In the genomic region with DNA sequence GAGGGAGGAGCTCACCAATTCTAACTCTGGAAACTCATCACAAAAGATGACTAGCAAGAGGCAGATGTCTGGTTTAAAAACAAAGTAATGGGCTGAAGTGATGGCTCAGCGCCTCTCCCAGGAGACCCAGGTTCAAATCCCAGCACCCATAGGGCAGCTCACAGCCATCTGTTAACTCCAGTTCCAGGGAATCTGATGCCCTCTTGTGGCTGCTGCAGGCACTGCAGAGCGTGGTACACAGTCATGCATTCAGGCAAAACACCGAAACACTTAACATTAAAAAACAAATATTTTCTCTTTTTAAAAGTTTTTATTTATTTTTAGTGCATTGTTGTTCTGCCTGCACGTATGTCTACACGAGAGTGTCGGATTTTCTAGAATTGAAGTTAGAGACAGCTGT, we compare ENCODE assay signal across 10 mouse cellular contexts.
DNase-seq lines count a peak whose midpoint lies in the region; ATAC-seq and TF ChIP-seq lines count a peak whose summit lies in the region.
"Had no signal": no experiment of that assay in that cellular context is flagged by ENCODE, and none has a peak within 500 bp of the region (broad histone marks: within the 10 kb centered on the region; RNA-seq: fewer than 3 reads in every experiment).

No protein-coding gene starts in this region.

- no peak for TF ChIP-seq POLR2A in liver, adult 2 months (IDR thresholded peaks at IDR 0.05; ENCODE audit: extremely low read depth, insufficient read depth, low read length)
- TF ChIP-seq POLR2A in brain, embryonic 14.5 days (IDR thresholded peaks at IDR 0.05; ENCODE audit: borderline replicate concordance, extremely low read depth, insufficient read depth, insufficient read length, poor library complexity, severe bottlenecking): no peak
- TF ChIP-seq POLR2A in small intestine, adult 2 months (IDR thresholded peaks at IDR 0.05; ENCODE audit: low read depth, low read length): no peak

- H3K4me1 ChIP-seq in liver, adult 2 months (ENCODE audit: control insufficient read depth, insufficient read depth, low read length): no peaks in the 10 kb centered on the region
- no peaks in the 10 kb centered on the region for H3K4me1 ChIP-seq in liver, embryonic 11.5 days (replicated peaks; ENCODE audit: control insufficient read depth, insufficient read depth, low read length)
- no peaks in the 10 kb centered on the region for H3K4me1 ChIP-seq in small intestine, adult 2 months (ENCODE audit: control insufficient read depth, insufficient read depth, insufficient read length, low read length)
- H3K4me1 ChIP-seq: neural tube, embryonic 13.5 days had no signal

- intact Hi-C loops in gastrocnemius, postnatal 36 days (cut with DNase I): no loop called here

- H3K9me3 ChIP-seq in liver, embryonic 11.5 days (ENCODE audit: control insufficient read depth, low read length): no peaks in the 10 kb centered on the region; the same call in 1 of the 2 replicates
- H3K9me3 ChIP-seq: neural tube, embryonic 13.5 days had no signal

- H3K79me2 ChIP-seq in liver, adult 2 months (ENCODE audit: control insufficient read depth, insufficient read depth, low read length): no peaks in the 10 kb centered on the region

- H3K27ac ChIP-seq in liver, adult 2 months (replicated peaks; ENCODE audit: insufficient read depth, low read depth, low read length): no peak overlapping the region
- H3K27ac ChIP-seq in liver, embryonic 11.5 days (ENCODE audit: low read depth, low read length): no peak overlapping the region
- no peak overlapping the region for H3K27ac ChIP-seq in small intestine, adult 2 months (ENCODE audit: insufficient read depth, low read depth, low read length)
- H3K27ac ChIP-seq: neural tube, embryonic 13.5 days had no signal

- H3K36me3 ChIP-seq in liver, adult 2 months (ENCODE audit: control insufficient read depth, insufficient read depth, low read length): no peaks in the 10 kb centered on the region
- H3K36me3 ChIP-seq in liver, embryonic 11.5 days (ENCODE audit: control insufficient read depth, insufficient read depth, low read length): no peaks in the 10 kb centered on the region
- H3K36me3 ChIP-seq in small intestine, adult 2 months (ENCODE audit: control insufficient read depth, insufficient read depth, low read length): no peaks in the 10 kb centered on the region
- H3K36me3 ChIP-seq: neural tube, embryonic 13.5 days had no signal

- H3K4me3 ChIP-seq in liver, adult 2 months (ENCODE audit: insufficient read depth, low read depth, low read length): no peak overlapping the region
- no peak overlapping the region for H3K4me3 ChIP-seq in liver, embryonic 11.5 days (ENCODE audit: low read depth, low read length)
- H3K4me3 ChIP-seq in small intestine, adult 2 months (ENCODE audit: low read depth, low read length): no peak overlapping the region
- H3K4me3 ChIP-seq: neural tube, embryonic 13.5 days had no signal

- no peaks in the 10 kb centered on the region for H3K27me3 ChIP-seq in liver, adult 2 months (ENCODE audit: control insufficient read depth, insufficient read depth, low read length)
- no peaks in the 10 kb centered on the region for H3K27me3 ChIP-seq in liver, embryonic 11.5 days (replicated peaks; ENCODE audit: control insufficient read depth, insufficient read depth, low read length)
- H3K27me3 ChIP-seq in small intestine, adult 2 months (ENCODE audit: control insufficient read depth, insufficient read depth, low read length): no peaks in the 10 kb centered on the region
- H3K27me3 ChIP-seq: neural tube, embryonic 13.5 days had no signal

- 81% methylated on average over 6 of the region's 6 CpGs for WGBS in liver, adult 2 months
- 50% methylated on average over 6 of the region's 6 CpGs for WGBS in liver, embryonic 11.5 days
- 71% methylated on average over 6 of the region's 6 CpGs for WGBS in small intestine, adult 2 months

- ATAC-seq in liver, embryonic 11.5 days (replicated peaks; ENCODE audit: low FRiP score): no peak
- ATAC-seq in megakaryocyte, adult 5-6 weeks (ENCODE audit: poor library complexity, severe bottlenecking): no peak

- DNase-seq in embryo, embryonic 10 days (ENCODE audit: low spot score): peak; percentile 48
- no peak for DNase-seq in embryo, embryonic 9.5 days (ENCODE audit: extremely low spot score)
- no peak for DNase-seq in liver, adult 2 months (ENCODE audit: extremely low read depth, low read depth, low spot score)
- DNase-seq in liver, embryonic 11.5 days (ENCODE audit: low spot score): no peak
- no peak for DNase-seq in brain, embryonic 14.5 days (ENCODE audit: low read depth)
- DNase-seq in gastrocnemius, postnatal 36 days: no peak
- DNase-seq: cerebellum, postnatal 25 days had no signal

- no peak overlapping the region for H3K4me2 ChIP-seq in liver, embryonic 11.5 days
- H3K4me2 ChIP-seq: neural tube, embryonic 13.5 days had no signal

- no peak overlapping the region for H3K9ac ChIP-seq in liver, adult 2 months (ENCODE audit: low read depth, low read length)
- no peak overlapping the region for H3K9ac ChIP-seq in liver, embryonic 11.5 days (ENCODE audit: low read depth, low read length)
- H3K9ac ChIP-seq: neural tube, embryonic 13.5 days had no signal

- peak; percentile 68 for TF ChIP-seq CTCF in liver, adult 2 months (IDR thresholded peaks at IDR 0.05; ENCODE audit: low read depth, low read length)
- peak; percentile 52; the same call in 1 of the 2 replicates for TF ChIP-seq CTCF in brain, embryonic 14.5 days (IDR thresholded peaks at IDR 0.05; ENCODE audit: borderline replicate concordance, extremely low read depth, insufficient read depth, insufficient read length)
- TF ChIP-seq CTCF in small intestine, adult 2 months (IDR thresholded peaks at IDR 0.05; ENCODE audit: extremely low read depth, insufficient read length, insufficient replicate concordance, low read depth, low read length): peak; percentile 53; the same call in 1 of the 2 replicates
